Mouse (Mus musculus) stomach, embryonic 16.5 days (tissue): ENCODE measurements at regions not wholly inside any gene's neighbourhood (a gene's known extent, or its start where the extent isn't known, plus 50 kb on each side); places are given as distances from the start of the nearest gene placed in this dataset.

Experiments used
- ATAC-seq: fragments of 200-750 bp; cut with Nextera tagmentation; 2 replicates; pipeline ENCODE4 v1.8.0; 2017; ENCODE audit warnings: moderate number of reproducible peaks, moderate TSS enrichment; ENCODE audit not compliant: insufficient read depth, low FRiP score
- H3K27ac ChIP-seq: fragments of 300-500 bp; sonication (generic); 2 replicates; pipeline ENCODE4 v1.5.1; 2014; ENCODE audit warnings: low read length
- H3K27me3 ChIP-seq: fragments of 300-500 bp; sonication (generic); 2 replicates; pipeline ENCODE4 v1.6.1; 2014; ENCODE audit warnings: low read length, control low read depth, mixed read lengths; ENCODE audit not compliant: control insufficient read depth, insufficient read depth
- H3K36me3 ChIP-seq: fragments of 300-500 bp; sonication (generic); 2 replicates; pipeline ENCODE4 v1.6.1; 2014; ENCODE audit warnings: low read length; ENCODE audit not compliant: control insufficient read depth, insufficient read depth
- H3K4me1 ChIP-seq: fragments of 300-500 bp; sonication (generic); 2 replicates; pipeline ENCODE4 v1.6.1; 2014; ENCODE audit warnings: low read length, control low read depth, mixed read lengths; ENCODE audit not compliant: control insufficient read depth, insufficient read depth
- H3K4me2 ChIP-seq: fragments of 300-500 bp; sonication (generic); 2 replicates; pipeline ENCODE4 v1.6.1; 2014; ENCODE audit warnings: low read depth, low read length, mixed read lengths
- H3K4me3 ChIP-seq: fragments of 300-500 bp; sonication (generic); replicated peaks from 2 replicates; pipeline ENCODE4 v1.5.1; 2014; ENCODE audit warnings: mild to moderate bottlenecking, low read length
- H3K9ac ChIP-seq: fragments of 300-500 bp; sonication (generic); 2 replicates; pipeline ENCODE4 v1.6.1; 2014; ENCODE audit warnings: low read length
- H3K9me3 ChIP-seq: fragments of 300-500 bp; sonication (generic); replicated peaks from 2 replicates; pipeline ENCODE4 v1.6.1; 2016; ENCODE audit warnings: low read length, control low read depth; ENCODE audit not compliant: control insufficient read depth
- WGBS: fragments of 180-500 bp; shearing (Covaris S2); extraction: QIAGEN DNeasy Blood & Tissue Kit; methylation state at CpG from one replicate; pipeline ENCODE4 v1.1.7; 2014; 5-methylcytosine and 5-hydroxymethylcytosine counted together

DNA sequence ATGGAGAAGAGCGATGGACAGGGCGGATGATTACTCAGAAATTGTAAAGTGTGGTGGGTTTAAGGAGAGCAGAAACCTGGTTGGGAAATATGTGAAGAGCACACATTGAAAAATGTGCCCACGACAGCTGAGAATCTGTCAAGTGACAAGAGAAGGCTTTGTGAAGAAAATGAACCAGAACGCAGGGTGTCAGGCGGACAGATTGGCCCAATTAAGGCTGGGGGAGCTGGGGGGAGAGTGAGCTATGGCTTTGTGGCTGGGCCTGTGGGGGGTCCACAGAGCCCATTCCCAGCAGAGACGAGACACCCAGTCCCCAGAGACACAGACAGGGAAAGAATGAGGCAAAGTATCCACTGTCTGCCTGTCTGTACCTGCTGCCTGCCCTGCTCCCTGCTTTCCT, 153.3 kb downstream of the Shq1 start:
- Histone ChIP-seq H3K9me3 (no peaks in the 10 kb centered on the region), H3K27ac (no peak overlapping the region), H3K4me3 (no peak overlapping the region), H3K9ac (no peak overlapping the region), H3K27me3 (no peaks in the 10 kb centered on the region; the same call in 1 of the 2 replicates), H3K4me2 (no peak overlapping the region), H3K4me1 (no peaks in the 10 kb centered on the region), H3K36me3 (no peaks in the 10 kb centered on the region)
- WGBS = 79% methylated on average over 6 of the region's 6 CpGs
- no peak for ATAC-seq

DNA sequence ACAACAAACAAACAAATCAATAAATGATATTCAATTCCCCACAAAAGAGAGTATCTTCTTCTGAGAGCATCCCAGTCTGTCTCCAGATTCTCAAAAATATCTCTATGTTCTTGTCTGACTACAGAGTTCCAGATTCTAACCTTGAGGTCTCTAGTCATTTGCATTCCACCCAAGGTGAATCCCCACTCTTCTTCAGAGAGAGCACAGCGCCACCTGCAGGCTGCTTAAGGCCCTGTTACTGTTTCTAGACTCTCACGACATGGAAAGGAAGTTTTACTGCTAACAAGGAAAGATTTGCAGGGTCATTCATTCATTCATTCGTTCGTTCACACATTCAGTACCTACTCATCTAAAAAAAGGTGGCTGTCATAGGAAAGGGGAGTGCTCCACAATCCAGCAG, 158.3 kb downstream of the Shq1 start:
- 59% methylated on average over 4 of the region's 4 CpGs for WGBS
- Histone ChIP-seq H3K4me3 (no peak overlapping the region), H3K4me2 (no peak overlapping the region), H3K27me3 (no peaks in the 10 kb centered on the region; the same call in 1 of the 2 replicates), H3K36me3 (no peaks in the 10 kb centered on the region), H3K9me3 (no peaks in the 10 kb centered on the region), H3K4me1 (no peaks in the 10 kb centered on the region), H3K27ac (no peak overlapping the region), H3K9ac (no peak overlapping the region)
- no peak for ATAC-seq

DNA sequence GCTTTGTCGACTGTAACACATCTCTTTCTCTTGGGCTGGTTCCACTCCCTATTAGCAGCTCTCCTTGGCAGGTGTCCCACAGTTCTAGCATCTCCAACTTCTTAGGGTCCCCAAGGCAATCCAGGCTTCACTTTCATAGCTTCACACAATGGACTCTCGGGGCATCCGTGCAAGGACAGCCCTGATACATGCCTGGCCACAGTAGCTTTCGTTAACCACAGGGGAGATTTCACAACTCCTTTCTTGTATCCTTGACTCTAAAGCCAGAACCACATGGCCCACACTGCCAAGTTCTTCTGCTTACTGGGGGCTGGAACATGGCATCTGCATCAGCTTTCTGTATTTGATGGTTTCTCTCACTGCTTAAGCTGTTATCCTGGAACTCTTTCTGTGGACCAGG, 160.3 kb downstream of the Shq1 start:
- no peaks in the 10 kb centered on the region for H3K27me3 ChIP-seq
- H3K4me1 ChIP-seq = no peaks in the 10 kb centered on the region
- H3K4me3 ChIP-seq = no peak overlapping the region
- H3K4me2 ChIP-seq = no peak overlapping the region
- H3K9me3 ChIP-seq = no peaks in the 10 kb centered on the region
- H3K36me3 ChIP-seq = no peaks in the 10 kb centered on the region
- H3K9ac ChIP-seq = no peak overlapping the region
- ATAC-seq = no peak
- 80% methylated on average over 4 of the region's 4 CpGs for WGBS
- no peak overlapping the region for H3K27ac ChIP-seq

DNA sequence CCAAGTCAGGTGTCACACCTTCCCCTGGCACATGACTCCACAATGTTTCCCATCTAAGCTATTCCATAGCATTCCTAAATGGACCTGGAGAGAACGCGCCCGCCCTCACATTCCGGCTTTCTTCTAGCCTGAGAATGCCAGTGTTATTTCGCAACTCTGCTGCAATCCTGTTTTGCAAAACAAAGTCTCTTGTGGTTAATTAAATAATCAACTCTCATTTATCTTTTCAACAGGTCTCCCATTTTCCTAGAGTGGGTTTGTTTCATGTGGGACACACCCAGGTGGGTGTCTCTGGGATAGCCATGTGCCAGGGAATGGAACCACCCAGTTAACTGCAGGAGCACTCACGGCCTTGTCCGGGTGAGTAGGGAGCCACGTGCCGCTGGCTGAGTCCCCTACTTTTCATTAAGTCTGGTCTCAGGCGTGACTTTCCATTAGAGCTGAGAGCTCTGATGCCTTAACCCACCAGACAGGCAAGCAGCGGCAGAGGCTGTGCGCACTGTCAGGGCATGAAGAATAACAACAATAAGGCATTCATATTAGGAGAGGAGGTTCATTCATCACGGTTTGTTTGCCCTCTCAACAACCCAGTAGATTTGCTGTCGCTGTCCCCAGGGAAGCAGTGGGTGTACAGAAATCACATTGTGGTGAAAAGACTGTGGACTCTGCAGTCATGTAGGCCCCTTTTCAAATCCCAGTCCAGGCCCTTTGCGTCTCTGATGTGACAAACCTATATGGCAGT, 165.3 kb downstream of the Shq1 start:
- H3K27me3 ChIP-seq = no peaks in the 10 kb centered on the region
- no peak for ATAC-seq
- H3K9me3 ChIP-seq = no peaks in the 10 kb centered on the region
- no peak overlapping the region for H3K4me3 ChIP-seq
- no peak overlapping the region for H3K4me2 ChIP-seq
- no peak overlapping the region for H3K9ac ChIP-seq
- 68% methylated on average over 15 of the region's 15 CpGs for WGBS
- peaks cover 10% of the 10 kb centered on the region for H3K4me1 ChIP-seq
- no peaks in the 10 kb centered on the region for H3K36me3 ChIP-seq
- H3K27ac ChIP-seq = no peak overlapping the region

DNA sequence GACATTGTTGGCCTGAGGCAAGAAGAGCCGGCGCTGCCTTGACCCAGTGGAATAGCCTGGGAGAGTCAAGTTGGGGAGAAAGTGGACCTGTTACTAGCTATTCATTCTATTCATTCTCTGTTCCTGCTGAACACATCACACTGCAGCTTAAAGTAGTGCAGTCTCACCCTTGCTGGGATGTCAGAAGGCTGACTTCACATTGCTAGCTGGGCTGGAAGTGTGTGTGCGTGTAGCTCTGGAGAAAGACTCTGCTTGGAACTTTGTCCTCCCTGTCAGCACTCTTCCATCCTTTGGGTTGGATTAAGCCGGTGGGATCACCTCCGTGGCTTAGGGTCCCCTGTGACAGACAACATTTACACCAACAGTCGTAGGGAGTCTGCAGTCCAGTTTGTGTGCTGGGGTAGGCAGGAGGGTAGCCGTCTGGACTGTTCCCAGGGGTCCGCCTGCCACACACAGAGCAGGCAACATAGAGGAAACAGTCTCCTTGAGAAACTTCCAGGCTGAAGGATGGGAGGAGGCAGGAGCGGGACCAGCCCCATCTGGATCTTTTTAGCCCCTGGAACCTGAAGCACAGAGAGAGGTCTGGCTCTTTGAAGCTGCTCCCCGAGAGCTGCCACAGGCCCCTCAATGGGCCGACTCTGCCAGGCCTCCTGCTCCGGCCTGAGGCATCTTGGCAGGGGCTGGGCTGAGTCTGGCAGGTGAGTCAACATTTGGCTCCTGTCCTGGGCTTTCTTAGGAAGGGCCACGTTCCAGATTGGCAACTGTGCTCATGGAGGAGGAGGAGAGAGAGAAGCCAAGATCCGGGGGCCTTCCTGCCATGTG, 167.8 kb downstream of the Shq1 start:
- H3K27me3 ChIP-seq = no peaks in the 10 kb centered on the region
- no peaks in the 10 kb centered on the region for H3K36me3 ChIP-seq
- H3K4me1 ChIP-seq = peaks cover 10% of the 10 kb centered on the region
- H3K27ac ChIP-seq = no peak overlapping the region
- H3K4me3 ChIP-seq = no peak overlapping the region
- WGBS = 51% methylated on average over 14 of the region's 14 CpGs
- H3K9ac ChIP-seq = no peak overlapping the region
- peak; percentile 63 for ATAC-seq
- H3K9me3 ChIP-seq = no peaks in the 10 kb centered on the region
- H3K4me2 ChIP-seq = no peak overlapping the region

DNA sequence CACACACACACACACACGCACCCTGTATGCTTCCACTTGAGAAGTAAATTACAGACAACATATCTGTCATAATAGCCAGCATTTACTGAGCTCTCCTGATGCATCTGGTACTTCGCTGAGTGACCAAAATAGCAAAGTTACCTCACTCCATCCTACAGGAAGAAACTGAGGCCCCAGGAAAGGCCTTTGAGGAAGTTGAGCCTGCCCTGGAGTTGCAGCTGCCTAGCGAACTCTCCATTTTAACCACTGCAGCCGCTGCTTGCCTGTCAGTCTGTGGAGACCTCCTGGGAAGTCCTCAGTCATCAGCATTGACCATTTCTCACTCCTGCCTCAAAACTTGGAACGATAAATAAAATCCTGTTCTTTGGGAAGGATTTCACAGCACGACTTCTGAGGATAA, 168.8 kb downstream of the Shq1 start:
- ATAC-seq = no peak
- WGBS = 60% methylated on average over 6 of the region's 6 CpGs
- Histone ChIP-seq H3K36me3 (no peaks in the 10 kb centered on the region), H3K4me2 (no peak overlapping the region), H3K27me3 (no peaks in the 10 kb centered on the region), H3K4me3 (no peak overlapping the region), H3K9me3 (no peaks in the 10 kb centered on the region), H3K4me1 (peaks cover 10% of the 10 kb centered on the region), H3K27ac (no peak overlapping the region), H3K9ac (no peak overlapping the region)

DNA sequence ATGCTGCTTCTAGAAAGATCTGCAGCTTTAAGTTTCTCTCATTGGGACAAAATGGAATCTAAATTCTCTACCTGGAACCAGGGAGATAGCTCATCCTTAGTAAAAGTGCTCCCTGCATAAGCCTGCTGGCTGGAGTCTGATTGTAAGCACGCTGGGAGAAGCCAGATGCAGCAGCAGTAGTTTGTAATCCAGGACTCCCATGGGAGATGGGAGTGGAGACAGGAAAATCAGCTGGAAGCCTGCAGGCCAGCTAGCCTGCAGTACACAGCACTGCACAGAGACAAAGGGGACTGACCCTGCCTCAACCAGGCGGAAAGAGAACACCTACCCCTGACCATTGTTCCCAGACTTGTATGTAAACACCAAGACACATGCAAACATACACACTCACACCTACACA, 170.2 kb downstream of the Shq1 start:
- Histone ChIP-seq H3K9ac (no peak overlapping the region), H3K27me3 (no peaks in the 10 kb centered on the region), H3K4me2 (no peak overlapping the region), H3K9me3 (no peaks in the 10 kb centered on the region), H3K36me3 (no peaks in the 10 kb centered on the region), H3K4me1 (peaks cover 10% of the 10 kb centered on the region), H3K4me3 (no peak overlapping the region), H3K27ac (no peak overlapping the region)
- no peak for ATAC-seq
- 61% methylated on average over 2 of the region's 2 CpGs for WGBS

DNA sequence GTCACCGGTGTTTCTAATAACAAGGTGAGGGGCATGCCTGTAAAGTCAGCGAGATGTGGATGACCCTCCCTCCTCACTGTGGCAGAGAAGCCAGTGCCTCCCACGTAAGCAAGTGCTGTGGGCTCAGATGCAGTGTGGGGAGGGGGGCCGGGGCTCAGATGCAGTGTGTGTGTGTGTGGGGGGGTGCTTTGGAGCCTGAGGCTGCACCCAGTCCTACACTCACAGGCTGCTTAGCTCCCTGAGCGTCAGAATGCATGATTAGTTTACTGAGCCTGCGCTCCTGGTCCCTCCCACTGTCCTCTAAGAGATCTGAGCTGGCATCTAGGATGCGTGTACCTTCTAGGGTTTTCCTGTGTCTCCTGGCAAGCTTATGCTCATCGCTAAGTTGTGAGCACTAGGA, 170.9 kb downstream of the Shq1 start:
- Histone ChIP-seq H3K4me3 (no peak overlapping the region), H3K27me3 (no peaks in the 10 kb centered on the region), H3K36me3 (no peaks in the 10 kb centered on the region), H3K9ac (no peak overlapping the region), H3K4me1 (peaks cover 10% of the 10 kb centered on the region), H3K27ac (no peak overlapping the region), H3K9me3 (no peaks in the 10 kb centered on the region), H3K4me2 (no peak overlapping the region)
- 66% methylated on average over 8 of the region's 8 CpGs for WGBS
- no peak for ATAC-seq

DNA sequence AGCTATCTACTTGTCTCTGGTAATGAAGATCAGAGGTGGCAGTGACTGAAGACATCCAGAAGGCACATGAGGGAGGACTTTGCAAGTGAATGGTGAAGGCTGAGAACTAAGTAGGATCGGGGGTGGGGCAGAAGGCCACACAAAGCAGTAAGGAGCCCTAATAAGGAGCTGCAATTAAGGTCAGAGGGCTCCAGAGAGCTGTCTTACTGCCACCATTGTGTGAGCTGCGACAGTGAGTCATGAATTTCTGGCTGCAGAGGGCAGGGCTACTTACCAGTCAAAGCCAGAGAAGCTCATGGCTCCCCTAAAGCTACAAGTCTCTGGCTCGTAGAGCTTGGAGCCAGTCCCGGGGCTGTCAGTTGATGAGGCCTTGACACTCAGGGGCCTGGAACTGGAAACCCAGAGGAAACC, 172.1 kb downstream of the Shq1 start:
- ATAC-seq = no peak
- Histone ChIP-seq H3K9me3 (no peaks in the 10 kb centered on the region), H3K9ac (no peak overlapping the region), H3K4me2 (no peak overlapping the region), H3K4me1 (peaks cover 10% of the 10 kb centered on the region), H3K36me3 (no peaks in the 10 kb centered on the region), H3K4me3 (no peak overlapping the region), H3K27me3 (no peaks in the 10 kb centered on the region), H3K27ac (no peak overlapping the region)
- 46% methylated on average over 4 of the region's 4 CpGs for WGBS
